Mouse (Mus musculus): ENCODE data around the gene Astn2. TPM values are rescaled to one million over a fixed set of nuclear protein-coding genes. Genes with fewer than 3 reads are reported as not detected.

Astn2 gene
- polyA plus RNA-seq, 1 experiment: not detected

DNA sequence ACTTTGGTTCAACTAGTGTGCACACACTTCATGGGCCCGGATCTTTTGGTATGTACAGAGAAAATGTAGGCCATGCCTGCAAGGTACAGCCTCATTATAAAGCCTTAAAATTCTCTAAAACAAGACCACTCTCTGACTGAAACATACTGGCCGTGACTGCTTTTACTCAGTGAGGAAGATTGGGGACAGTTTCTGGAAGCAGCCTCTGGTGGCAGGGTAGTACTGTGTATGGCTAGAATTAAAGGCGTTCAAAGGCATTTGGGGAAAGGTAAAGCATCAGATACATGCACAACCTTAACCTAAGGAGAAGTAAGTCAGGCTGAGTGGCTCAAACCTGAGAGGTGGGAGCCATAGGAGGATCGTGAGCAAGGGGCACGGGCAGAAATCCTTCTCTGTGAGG lies 725.9 kb downstream of the Astn2 start:
- no peak for TF ChIP-seq GATA1 (IDR thresholded peaks at IDR 0.05; ENCODE audit: low read length)

DNA sequence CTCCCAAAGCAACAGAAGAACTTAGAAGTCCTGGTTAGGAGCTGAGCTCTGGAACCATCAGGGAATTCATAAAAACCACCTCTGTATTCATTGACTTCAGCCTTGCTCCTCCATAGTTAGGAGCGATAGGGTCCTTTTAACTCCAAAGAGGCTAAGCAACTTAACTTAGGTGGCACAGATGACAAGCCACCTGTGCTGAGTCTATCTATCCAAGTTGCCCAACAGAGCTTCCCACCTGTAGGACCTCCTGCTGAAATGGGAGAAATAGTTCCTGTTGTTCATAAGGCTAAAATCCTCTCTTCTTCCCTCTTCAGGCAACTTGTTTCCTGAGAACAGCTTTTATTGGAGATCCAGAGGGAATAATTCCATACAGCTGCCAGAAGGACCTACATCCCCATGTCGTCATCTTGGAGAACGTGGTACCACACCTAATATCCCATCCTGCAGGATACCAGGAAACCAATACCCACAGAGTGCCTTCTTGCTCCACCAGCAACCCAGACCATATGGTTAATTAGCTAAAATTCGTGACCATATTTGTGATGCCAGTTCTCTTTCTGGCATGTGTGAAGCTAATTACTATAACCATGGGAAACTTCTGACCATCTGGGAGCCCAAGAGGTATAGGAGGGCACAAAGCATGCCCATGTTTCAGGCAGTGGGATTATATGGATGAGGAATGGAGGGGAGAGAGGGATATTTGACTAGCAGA lies 730.0 kb downstream of the Astn2 start:
- TF ChIP-seq GATA1 (IDR thresholded peaks at IDR 0.05; ENCODE audit: low read length): no peak

GRCm38 (mm10) chr4:65673418-65673933 lies 730.9 kb downstream of the Astn2 start:
- TF ChIP-seq GATA1 (IDR thresholded peaks at IDR 0.05; ENCODE audit: low read length): no peak

- TF ChIP-seq GATA1 (IDR thresholded peaks at IDR 0.05; ENCODE audit: low read length): no peak
Observed at GRCm38 (mm10) chr4:65672294-65672693, 732.1 kb downstream of the Astn2 start.

- no peak for TF ChIP-seq GATA1 (IDR thresholded peaks at IDR 0.05; ENCODE audit: low read length)
Observed at GRCm38 (mm10) chr4:65671585-65672184, 732.7 kb downstream of the Astn2 start.

DNA sequence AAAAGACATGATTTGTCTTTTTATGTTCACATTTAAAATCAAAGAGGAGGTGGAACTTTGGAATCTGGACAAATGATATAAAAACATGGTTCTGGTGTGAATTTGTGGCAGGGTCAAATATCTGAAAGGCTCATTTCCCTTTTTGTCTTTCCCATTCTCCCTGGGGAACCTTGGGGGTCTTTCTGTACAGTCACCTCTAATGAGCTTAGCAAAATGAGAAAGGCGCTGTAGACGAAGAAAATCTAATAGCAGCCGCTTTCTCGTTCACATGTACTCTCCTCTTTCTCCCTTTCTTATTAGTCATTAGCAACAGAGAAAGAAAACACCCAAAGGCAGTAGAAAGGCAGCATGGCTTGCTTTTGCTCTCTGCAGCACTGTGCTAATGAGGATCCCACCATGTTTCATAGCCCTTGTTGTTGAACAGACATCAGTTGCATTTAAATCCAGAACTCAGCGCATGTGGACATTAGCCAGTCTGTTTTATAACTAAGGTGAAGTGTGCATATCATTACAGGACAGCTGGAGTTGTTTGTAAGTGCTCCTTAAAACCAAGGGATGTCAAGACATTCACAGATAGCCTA lies 737.3 kb downstream of the Astn2 start:
- TF ChIP-seq GATA1 (IDR thresholded peaks at IDR 0.05; ENCODE audit: low read length): no peak

DNA sequence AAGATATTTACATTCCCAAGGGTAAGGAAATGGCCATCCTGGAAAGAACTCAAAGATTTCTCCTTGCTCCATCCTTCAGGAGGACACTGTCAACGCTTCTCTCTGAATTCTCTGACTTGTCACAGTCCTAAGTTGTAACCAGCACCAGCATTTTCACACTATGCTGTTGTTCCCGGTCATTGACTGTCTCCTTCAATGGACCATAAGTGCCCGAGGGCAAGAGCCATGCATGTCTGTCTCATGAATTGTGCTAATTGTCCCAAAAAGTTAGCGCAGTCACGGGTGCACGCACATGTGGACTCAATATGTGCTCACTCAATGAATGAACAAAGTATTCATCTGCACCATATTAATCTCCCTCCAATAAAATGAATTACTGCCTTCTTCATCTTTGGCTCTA lies 741.2 kb downstream of the Astn2 start:
- no peak for TF ChIP-seq GATA1 (IDR thresholded peaks at IDR 0.05; ENCODE audit: low read length)

GRCm38 (mm10) chr4:65654723-65655122 lies 749.7 kb downstream of the Astn2 start:
- TF ChIP-seq GATA1 (IDR thresholded peaks at IDR 0.05; ENCODE audit: low read length): no peak

DNA sequence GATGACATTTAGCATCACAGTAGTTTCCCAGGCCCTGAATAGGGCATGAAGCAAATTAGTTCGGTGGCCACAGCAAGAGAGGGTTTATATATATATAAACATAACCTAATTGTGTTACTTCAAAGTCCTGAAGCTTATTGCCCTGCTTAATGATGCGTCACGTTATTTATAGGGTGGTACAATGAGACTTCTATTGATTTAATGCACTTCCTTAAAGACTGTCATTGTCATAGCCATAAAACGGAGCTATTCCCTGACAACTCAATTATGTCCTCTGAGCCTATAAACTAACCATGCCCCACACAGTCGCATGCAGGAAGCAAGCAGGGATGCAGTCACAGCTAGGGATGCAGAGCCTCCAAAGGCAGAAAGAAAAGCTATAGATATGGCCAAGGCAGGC lies 761.8 kb downstream of the Astn2 start:
- TF ChIP-seq GATA1 (IDR thresholded peaks at IDR 0.05; ENCODE audit: low read length): no peak

DNA sequence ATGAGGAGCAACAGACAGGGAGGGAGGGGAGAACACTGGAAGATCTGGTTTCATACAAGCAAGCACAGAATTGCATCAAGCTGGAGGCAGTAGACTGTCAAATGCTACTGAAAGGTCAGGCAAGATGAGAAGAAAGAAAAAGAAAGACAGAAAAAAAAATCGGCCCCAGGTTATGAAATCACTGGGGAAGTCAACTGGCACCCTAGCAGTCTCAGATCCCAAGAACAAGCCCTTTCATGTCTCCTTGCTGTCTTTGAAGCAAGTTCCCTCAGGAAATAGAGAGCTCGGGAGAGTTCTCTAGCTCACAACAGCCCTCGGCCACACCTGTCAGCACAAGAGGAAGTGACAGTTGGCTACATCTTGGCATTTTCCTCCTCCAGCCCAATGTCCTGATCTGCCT lies 766.2 kb downstream of the Astn2 start:
- TF ChIP-seq GATA1 (IDR thresholded peaks at IDR 0.05; ENCODE audit: low read length): no peak

- no peak for TF ChIP-seq GATA1 (IDR thresholded peaks at IDR 0.05; ENCODE audit: low read length)
Observed at GRCm38 (mm10) chr4:65620125-65620524, 784.3 kb downstream of the Astn2 start.

DNA sequence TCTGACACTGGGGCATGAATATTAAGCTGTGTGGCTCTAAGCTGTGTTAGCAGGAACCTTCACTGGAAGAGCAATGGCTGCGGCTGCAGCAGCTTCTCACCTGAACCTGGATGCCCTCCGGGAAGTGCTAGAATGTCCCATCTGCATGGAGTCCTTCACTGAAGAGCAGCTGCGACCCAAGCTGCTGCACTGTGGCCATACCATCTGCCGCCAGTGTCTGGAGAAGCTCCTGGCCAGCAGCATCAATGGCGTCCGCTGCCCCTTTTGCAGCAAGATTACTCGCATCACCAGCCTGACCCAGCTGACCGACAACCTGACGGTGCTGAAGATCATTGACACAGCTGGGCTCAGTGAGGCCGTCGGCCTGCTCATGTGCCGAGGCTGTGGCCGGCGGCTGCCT lies 791.3 kb downstream of the Astn2 start:
- TF ChIP-seq GATA1 (IDR thresholded peaks at IDR 0.05; ENCODE audit: low read length): no peak

GRCm38 (mm10) chr4:65610896-65611295 lies 793.5 kb downstream of the Astn2 start:
- TF ChIP-seq GATA1 (IDR thresholded peaks at IDR 0.05; ENCODE audit: low read length): no peak

- TF ChIP-seq GATA1 (IDR thresholded peaks at IDR 0.05; ENCODE audit: low read length): no peak
Observed at GRCm38 (mm10) chr4:65610329-65610728, 794.1 kb downstream of the Astn2 start.

DNA sequence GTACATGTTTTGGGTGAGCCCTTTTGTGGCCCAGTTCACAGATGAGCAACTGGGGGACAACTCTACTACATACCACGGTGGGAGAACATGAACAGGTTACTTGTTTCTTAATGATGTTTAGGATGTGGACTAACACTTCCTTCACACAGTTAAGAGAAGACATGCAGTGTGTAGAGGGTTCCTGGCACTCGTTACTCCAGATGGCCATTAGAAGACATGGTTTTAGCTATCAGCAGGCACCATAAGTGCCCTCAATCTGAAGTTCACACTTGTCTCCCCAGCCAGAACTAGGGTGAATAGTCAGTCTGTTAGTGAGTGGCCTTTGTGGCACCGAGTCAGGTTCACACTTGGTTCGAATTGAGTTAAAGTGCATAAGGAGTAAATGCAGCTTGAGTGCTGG lies 796.3 kb downstream of the Astn2 start:
- TF ChIP-seq GATA1 (IDR thresholded peaks at IDR 0.05; ENCODE audit: low read length): no peak

DNA sequence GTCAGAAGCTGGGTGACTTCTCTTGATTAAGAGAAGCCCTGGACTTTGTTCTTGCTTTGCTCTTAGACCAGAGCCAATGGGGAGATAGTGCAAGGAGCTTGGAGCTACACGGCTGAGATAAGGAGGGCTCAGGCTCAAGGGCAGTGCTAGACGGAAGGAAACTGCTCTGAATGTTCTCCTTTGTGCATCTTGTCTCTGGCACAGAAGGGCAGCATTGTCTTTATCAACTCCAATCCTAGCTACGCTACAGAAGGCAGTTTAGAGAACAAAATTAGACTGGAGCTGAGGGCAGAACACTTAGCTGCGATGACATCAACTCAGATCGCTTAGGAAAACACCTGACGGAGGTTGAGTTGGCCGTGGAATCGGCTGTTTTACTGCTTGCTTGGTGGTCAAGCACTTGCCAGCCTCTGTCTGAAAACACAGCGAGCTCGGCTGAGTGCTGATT lies 797.2 kb downstream of the Astn2 start:
- TF ChIP-seq GATA1 (IDR thresholded peaks at IDR 0.05; ENCODE audit: low read length): no peak
